Mouse (Mus musculus): ENCODE results near the gene Rbms3. TPM values are rescaled to one million over a fixed set of nuclear protein-coding genes. Genes with fewer than 3 reads are reported as not detected.

Gene Rbms3
- polyA plus RNA-seq, 1 experiment from 2014 or later: 38.4 TPM

DNA sequence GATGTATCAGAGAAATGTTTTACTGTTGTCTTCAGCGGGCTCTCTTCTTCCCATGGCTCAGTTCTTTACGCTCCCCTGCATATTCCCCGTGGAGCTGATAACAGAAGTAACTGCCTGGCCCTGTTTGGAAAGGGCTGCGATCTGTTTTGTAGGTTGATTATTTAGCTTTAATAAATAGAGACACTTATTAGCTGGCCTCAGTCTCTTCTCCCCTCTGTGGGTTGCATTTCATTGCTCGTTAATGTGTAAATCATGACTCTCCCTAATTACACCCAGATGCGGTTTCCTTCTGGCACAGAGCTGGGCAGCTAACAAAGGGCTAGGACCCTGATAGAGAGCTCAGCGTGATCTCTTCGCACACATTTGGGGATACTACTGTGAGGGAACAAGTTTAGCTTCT is 1073.1 kb downstream of the Rbms3 start:
- ATAC-seq (ENCODE audit: low FRiP score): no peak

DNA sequence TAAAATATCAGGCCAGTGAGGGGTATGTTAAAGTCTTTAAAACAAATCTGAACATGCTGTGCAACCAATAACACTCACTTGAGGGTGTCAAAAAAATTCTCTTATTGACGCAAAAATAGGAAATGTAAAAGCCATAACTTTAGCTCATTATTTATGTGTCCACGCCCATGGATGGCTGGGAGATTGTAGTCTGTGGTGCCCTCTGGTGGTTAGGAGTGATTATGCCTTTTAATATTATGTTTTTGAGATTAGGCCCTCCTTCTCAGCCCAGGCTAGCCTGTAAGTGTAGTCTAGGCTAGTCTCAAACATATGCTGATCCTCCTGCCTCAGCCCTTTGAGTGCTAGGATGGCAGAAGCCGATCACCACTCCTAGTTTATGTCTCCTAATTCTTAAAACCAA is 1076.5 kb downstream of the Rbms3 start:
- ATAC-seq (ENCODE audit: low FRiP score) (no peak), DNase-seq (ENCODE audit: low spot score) (peak; percentile 45)
- no peaks in the 10 kb centered on the region for H3K27me3 ChIP-seq (ENCODE audit: control insufficient read depth, insufficient read depth, low read length)
- no peak overlapping the region for H3K4me3 ChIP-seq (ENCODE audit: low read depth, low read length)
- no peaks in the 10 kb centered on the region for H3K4me1 ChIP-seq (replicated peaks; ENCODE audit: control insufficient read depth, insufficient read depth, low read length)
- no peak overlapping the region for H3K4me2 ChIP-seq (replicated peaks; ENCODE audit: low read depth, low read length)
- no peak overlapping the region for H3K9ac ChIP-seq (ENCODE audit: low read depth, low read length)
- 84% methylated on average over 3 of the region's 3 CpGs for WGBS
- no peaks in the 10 kb centered on the region for H3K9me3 ChIP-seq (ENCODE audit: control insufficient read depth, low read length)
- no peak overlapping the region for H3K27ac ChIP-seq (ENCODE audit: low read depth, low read length)
- no peaks in the 10 kb centered on the region for H3K36me3 ChIP-seq (ENCODE audit: control insufficient read depth, insufficient read depth, low read length)

More for the DNA sequence above, 1073.1 kb downstream of the Rbms3 start:
- Histone ChIP-seq H3K9me3 (ENCODE audit: control insufficient read depth, low read length) (no peaks in the 10 kb centered on the region), H3K36me3 (ENCODE audit: control insufficient read depth, insufficient read depth, low read length) (no peaks in the 10 kb centered on the region), H3K4me1 (replicated peaks; ENCODE audit: control insufficient read depth, insufficient read depth, low read length) (no peaks in the 10 kb centered on the region), H3K27ac (ENCODE audit: low read depth, low read length) (no peak overlapping the region), H3K27me3 (ENCODE audit: control insufficient read depth, insufficient read depth, low read length) (no peaks in the 10 kb centered on the region), H3K9ac (ENCODE audit: low read depth, low read length) (no peak overlapping the region), H3K4me2 (replicated peaks; ENCODE audit: low read depth, low read length) (no peak overlapping the region), H3K4me3 (ENCODE audit: low read depth, low read length) (no peak overlapping the region)
- 49% methylated on average over 8 of the region's 8 CpGs for WGBS
- peak; percentile 49 for DNase-seq (ENCODE audit: low spot score)

DNA sequence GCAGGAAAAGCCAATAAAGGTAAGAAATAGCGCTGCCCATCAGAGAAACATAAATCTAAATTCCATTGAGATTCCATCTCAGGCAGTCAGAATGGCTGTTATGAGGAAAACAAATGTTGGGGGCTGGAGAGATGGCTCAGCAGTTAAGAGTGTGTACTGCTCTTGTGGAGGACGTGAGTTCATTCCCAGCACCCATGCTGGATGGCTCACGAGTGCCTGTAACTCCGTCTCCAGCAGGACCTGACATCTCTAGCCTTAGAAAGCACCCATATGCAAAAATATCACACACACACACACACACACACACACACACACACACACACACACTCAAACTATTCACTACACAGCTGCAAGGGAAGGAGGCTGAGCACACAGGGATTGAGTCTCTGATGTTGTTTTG is 1083.6 kb downstream of the Rbms3 start:
- no peaks in the 10 kb centered on the region for H3K36me3 ChIP-seq (ENCODE audit: control insufficient read depth, insufficient read depth, low read length)
- H3K27ac ChIP-seq (ENCODE audit: low read depth, low read length): no peak overlapping the region
- H3K4me3 ChIP-seq (ENCODE audit: low read depth, low read length): no peak overlapping the region
- H3K4me2 ChIP-seq (replicated peaks; ENCODE audit: low read depth, low read length): no peak overlapping the region
- no peak overlapping the region for H3K9ac ChIP-seq (ENCODE audit: low read depth, low read length)
- ATAC-seq (ENCODE audit: low FRiP score) (no peak), DNase-seq (ENCODE audit: low spot score) (no peak)
- H3K27me3 ChIP-seq (ENCODE audit: control insufficient read depth, insufficient read depth, low read length): no peaks in the 10 kb centered on the region
- no peaks in the 10 kb centered on the region for H3K9me3 ChIP-seq (ENCODE audit: control insufficient read depth, low read length)
- 88% methylated on average over 4 of the region's 4 CpGs for WGBS
- no peaks in the 10 kb centered on the region for H3K4me1 ChIP-seq (replicated peaks; ENCODE audit: control insufficient read depth, insufficient read depth, low read length)

DNA sequence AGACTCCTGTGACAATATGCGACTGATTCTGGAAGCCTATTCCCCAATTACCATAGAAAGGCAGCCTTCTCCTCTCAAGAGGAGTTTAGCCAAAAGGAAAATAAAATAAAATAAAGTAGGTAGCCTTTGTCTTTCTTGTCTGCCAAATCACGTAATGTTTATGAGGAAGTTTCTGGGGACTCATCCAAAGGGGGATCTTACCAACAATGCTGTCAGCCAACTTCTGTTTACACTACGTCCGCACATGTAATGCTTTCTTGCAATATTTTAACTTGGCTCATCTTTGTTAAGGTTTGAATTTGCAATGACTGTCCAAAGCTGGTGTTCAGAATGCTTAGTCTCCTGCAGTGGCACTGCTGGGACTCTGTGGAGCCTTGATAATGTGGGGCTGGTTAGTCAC is 1086.9 kb downstream of the Rbms3 start:
- no peaks in the 10 kb centered on the region for H3K9me3 ChIP-seq (ENCODE audit: control insufficient read depth, low read length)
- H3K4me1 ChIP-seq (replicated peaks; ENCODE audit: control insufficient read depth, insufficient read depth, low read length): no peaks in the 10 kb centered on the region
- WGBS: 97% methylated on average over 4 of the region's 4 CpGs
- H3K36me3 ChIP-seq (ENCODE audit: control insufficient read depth, insufficient read depth, low read length): no peaks in the 10 kb centered on the region
- no peak overlapping the region for H3K4me2 ChIP-seq (replicated peaks; ENCODE audit: low read depth, low read length)
- no peaks in the 10 kb centered on the region for H3K27me3 ChIP-seq (ENCODE audit: control insufficient read depth, insufficient read depth, low read length)
- no peak overlapping the region for H3K4me3 ChIP-seq (ENCODE audit: low read depth, low read length)
- no peak overlapping the region for H3K9ac ChIP-seq (ENCODE audit: low read depth, low read length)
- no peak overlapping the region for H3K27ac ChIP-seq (ENCODE audit: low read depth, low read length)
- ATAC-seq (ENCODE audit: low FRiP score) (no peak), DNase-seq (ENCODE audit: low spot score) (no peak)

DNA sequence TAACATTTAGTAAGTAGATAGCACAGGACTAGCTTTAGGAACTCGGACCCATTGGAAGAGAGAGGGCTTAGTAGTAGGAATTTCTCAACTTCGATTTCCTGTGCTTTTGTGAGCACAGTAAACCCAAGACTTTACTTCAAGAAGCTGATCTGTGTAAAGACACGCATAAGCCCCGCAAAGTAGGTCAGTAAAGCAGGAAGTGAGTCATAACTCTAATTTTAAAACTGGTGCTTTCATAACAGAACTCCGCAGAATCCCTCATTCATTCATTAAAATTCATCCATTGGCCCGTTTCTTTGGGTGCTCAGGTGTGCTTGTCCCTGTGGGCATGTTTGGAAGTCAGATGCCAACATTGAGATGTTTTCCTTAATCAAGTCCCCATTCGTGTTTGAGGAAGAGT is 1087.7 kb downstream of the Rbms3 start:
- no peaks in the 10 kb centered on the region for H3K9me3 ChIP-seq (ENCODE audit: control insufficient read depth, low read length)
- no peaks in the 10 kb centered on the region for H3K36me3 ChIP-seq (ENCODE audit: control insufficient read depth, insufficient read depth, low read length)
- no peak overlapping the region for H3K27ac ChIP-seq (ENCODE audit: low read depth, low read length)
- no peaks in the 10 kb centered on the region for H3K4me1 ChIP-seq (replicated peaks; ENCODE audit: control insufficient read depth, insufficient read depth, low read length)
- no peaks in the 10 kb centered on the region for H3K27me3 ChIP-seq (ENCODE audit: control insufficient read depth, insufficient read depth, low read length)
- H3K4me3 ChIP-seq (ENCODE audit: low read depth, low read length): no peak overlapping the region
- ATAC-seq (ENCODE audit: low FRiP score) (no peak), DNase-seq (ENCODE audit: low spot score) (no peak)
- no peak overlapping the region for H3K4me2 ChIP-seq (replicated peaks; ENCODE audit: low read depth, low read length)
- 90% methylated on average over 7 of the region's 7 CpGs for WGBS
- no peak overlapping the region for H3K9ac ChIP-seq (ENCODE audit: low read depth, low read length)

DNA sequence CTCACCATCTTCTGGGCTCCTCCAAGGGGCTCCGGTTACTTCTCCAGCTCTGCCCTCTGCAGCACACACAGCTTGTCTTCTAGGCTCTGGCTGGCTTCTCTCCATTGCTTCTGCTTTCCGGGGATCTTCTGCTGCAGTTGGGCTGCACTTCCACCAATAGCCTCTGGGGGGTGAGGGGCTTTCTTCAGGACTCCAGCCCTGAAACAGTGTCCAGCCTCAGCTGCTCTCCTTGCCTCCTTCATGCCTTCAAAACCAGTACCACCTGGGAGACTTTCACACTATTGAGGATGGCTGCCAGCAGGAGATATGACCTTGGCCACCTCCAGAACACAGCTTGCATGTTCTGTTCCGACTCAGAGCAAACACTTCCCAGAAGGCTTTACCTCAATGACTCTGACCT is 1094.0 kb downstream of the Rbms3 start:
- no peaks in the 10 kb centered on the region for H3K9me3 ChIP-seq (ENCODE audit: control insufficient read depth, low read length)
- H3K36me3 ChIP-seq (ENCODE audit: control insufficient read depth, insufficient read depth, low read length): no peaks in the 10 kb centered on the region
- no peak overlapping the region for H3K4me3 ChIP-seq (ENCODE audit: low read depth, low read length)
- no peak overlapping the region for H3K4me2 ChIP-seq (replicated peaks; ENCODE audit: low read depth, low read length)
- H3K27me3 ChIP-seq (ENCODE audit: control insufficient read depth, insufficient read depth, low read length): no peaks in the 10 kb centered on the region
- no peak overlapping the region for H3K9ac ChIP-seq (ENCODE audit: low read depth, low read length)
- peak; percentile 56 for DNase-seq (ENCODE audit: low spot score)
- H3K4me1 ChIP-seq (replicated peaks; ENCODE audit: control insufficient read depth, insufficient read depth, low read length): no peaks in the 10 kb centered on the region
- no peak for ATAC-seq (ENCODE audit: low FRiP score)
- no peak overlapping the region for H3K27ac ChIP-seq (ENCODE audit: low read depth, low read length)
- 62% methylated on average over 3 of the region's 3 CpGs for WGBS

DNA sequence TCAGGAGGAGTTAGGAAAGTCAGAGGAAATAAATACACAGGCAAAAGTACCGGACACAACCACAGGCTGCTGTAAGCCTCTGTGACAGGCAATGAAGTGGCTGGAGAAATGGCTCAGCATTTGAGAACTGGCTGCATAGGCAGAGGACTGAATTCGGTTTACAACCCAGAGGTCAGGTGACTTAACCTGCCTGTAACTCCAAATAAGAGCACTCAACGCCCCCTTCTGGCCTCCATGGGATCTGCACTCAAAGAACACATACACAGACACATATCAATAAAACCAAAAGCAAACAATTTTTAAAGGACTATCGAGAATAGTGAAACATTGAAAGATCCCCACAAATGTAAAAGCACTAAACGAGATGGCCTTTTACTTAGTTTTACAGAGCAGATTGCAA is 1096.3 kb downstream of the Rbms3 start:
- H3K9ac ChIP-seq (ENCODE audit: low read depth, low read length): no peak overlapping the region
- no peaks in the 10 kb centered on the region for H3K9me3 ChIP-seq (ENCODE audit: control insufficient read depth, low read length)
- no peak for ATAC-seq (ENCODE audit: low FRiP score)
- no peaks in the 10 kb centered on the region for H3K4me1 ChIP-seq (replicated peaks; ENCODE audit: control insufficient read depth, insufficient read depth, low read length)
- H3K4me3 ChIP-seq (ENCODE audit: low read depth, low read length): no peak overlapping the region
- no peaks in the 10 kb centered on the region for H3K27me3 ChIP-seq (ENCODE audit: control insufficient read depth, insufficient read depth, low read length)
- no peaks in the 10 kb centered on the region for H3K36me3 ChIP-seq (ENCODE audit: control insufficient read depth, insufficient read depth, low read length)
- DNase-seq (ENCODE audit: low spot score): no peak
- H3K4me2 ChIP-seq (replicated peaks; ENCODE audit: low read depth, low read length): no peak overlapping the region
- 82% methylated on average over 5 of the region's 5 CpGs for WGBS
- H3K27ac ChIP-seq (ENCODE audit: low read depth, low read length): no peak overlapping the region

DNA sequence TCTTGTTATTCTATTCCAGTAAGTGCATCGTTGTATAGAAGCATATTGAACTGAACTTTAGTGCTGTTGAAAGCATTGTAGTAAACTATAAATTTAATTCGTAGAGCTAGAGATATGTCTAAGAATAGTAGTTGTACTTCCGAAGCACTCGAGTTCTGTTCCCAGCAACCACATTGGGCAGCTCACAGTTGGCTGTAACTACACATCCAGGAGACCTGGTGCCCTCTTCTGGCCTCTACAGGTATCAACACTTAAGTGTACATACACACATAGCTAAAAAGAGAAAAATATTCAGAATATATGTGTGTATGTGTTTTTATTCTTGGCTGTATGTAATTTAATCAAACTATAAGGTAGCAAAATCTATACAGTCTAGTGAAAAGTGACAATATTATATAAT is 1098.6 kb downstream of the Rbms3 start:
- ATAC-seq (ENCODE audit: low FRiP score) (no peak), DNase-seq (ENCODE audit: low spot score) (no peak)
- Histone ChIP-seq H3K4me2 (replicated peaks; ENCODE audit: low read depth, low read length) (no peak overlapping the region), H3K27me3 (ENCODE audit: control insufficient read depth, insufficient read depth, low read length) (no peaks in the 10 kb centered on the region), H3K27ac (ENCODE audit: low read depth, low read length) (no peak overlapping the region), H3K9ac (ENCODE audit: low read depth, low read length) (no peak overlapping the region), H3K36me3 (ENCODE audit: control insufficient read depth, insufficient read depth, low read length) (no peaks in the 10 kb centered on the region), H3K9me3 (ENCODE audit: control insufficient read depth, low read length) (no peaks in the 10 kb centered on the region), H3K4me1 (replicated peaks; ENCODE audit: control insufficient read depth, insufficient read depth, low read length) (no peaks in the 10 kb centered on the region), H3K4me3 (ENCODE audit: low read depth, low read length) (no peak overlapping the region)
- 92% methylated on average over 4 of the region's 4 CpGs for WGBS

DNA sequence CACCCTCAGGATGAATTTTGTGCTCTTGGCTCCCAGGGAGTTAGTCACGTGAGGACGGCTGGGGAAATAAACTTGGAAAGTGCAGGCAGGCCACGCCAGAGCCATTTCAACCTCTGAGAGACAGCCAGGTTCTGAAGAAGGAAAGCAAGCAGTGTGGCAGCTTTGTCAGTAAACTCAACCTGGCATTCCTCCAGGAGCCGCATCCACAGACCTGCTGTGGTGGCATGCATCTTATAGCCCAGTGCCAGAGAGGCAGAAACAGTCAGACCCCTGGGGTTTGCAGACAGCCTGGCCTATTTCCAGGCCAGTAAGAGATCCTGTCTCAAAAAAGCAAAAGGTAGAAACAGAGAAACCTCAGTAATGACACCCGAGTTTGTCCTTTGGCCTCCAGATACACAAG is 1105.3 kb downstream of the Rbms3 start:
- no peaks in the 10 kb centered on the region for H3K4me1 ChIP-seq (replicated peaks; ENCODE audit: control insufficient read depth, insufficient read depth, low read length)
- H3K9me3 ChIP-seq (ENCODE audit: control insufficient read depth, low read length): no peaks in the 10 kb centered on the region
- H3K27ac ChIP-seq (ENCODE audit: low read depth, low read length): no peak overlapping the region
- no peak for DNase-seq (ENCODE audit: low spot score)
- no peak overlapping the region for H3K9ac ChIP-seq (ENCODE audit: low read depth, low read length)
- WGBS: 82% methylated on average over 5 of the region's 5 CpGs
- H3K4me3 ChIP-seq (ENCODE audit: low read depth, low read length): no peak overlapping the region
- H3K27me3 ChIP-seq (ENCODE audit: control insufficient read depth, insufficient read depth, low read length): no peaks in the 10 kb centered on the region
- no peak overlapping the region for H3K4me2 ChIP-seq (replicated peaks; ENCODE audit: low read depth, low read length)
- H3K36me3 ChIP-seq (ENCODE audit: control insufficient read depth, insufficient read depth, low read length): no peaks in the 10 kb centered on the region
- ATAC-seq (ENCODE audit: low FRiP score): no peak
